7 mouse cellular contexts compared by ENCODE assay signal in the genomic region with DNA sequence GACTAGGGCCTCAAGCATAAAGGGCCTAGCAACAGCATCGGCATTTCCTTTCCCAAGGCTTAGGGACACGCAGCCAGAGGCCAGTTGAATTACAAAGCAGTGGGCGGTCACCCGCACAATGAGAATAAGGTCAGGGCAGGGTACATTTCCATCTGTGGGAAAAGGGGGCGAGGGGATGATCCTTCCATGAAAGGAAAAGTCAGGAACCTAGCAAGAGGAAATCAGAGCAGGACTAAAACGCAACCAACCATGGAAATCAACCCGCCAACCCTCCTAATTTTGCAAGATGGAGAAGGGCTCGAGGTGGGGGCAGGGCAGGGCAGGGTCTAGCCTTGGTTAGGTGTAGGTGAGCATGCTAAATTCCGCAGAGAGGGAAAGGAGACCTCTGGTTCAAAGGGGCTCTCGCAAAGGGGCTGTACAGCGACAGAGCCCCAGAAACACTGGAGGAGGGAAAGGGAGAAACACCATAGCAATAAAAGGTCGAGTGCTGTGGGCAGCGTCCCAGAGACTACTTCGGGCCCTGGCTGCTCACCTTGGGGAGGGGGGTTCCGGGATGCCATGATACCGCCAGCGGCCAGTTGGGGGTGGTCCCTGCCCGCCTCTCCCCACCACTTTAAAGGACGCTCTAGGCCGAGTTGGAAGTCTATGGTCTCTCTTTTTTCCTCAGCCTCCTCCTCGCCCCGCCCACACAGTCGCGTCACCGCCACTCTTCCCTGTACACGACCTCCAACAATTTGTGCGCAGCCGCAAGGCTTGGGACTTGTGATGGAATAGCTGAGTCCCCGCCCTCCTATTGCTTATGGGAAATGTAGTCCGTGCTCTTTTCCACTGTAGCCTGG. TPM values are rescaled to one million over a fixed set of nuclear protein-coding genes. Genes with fewer than 3 reads are reported as not detected.
DNase-seq lines count a peak whose midpoint lies in the region; ATAC-seq lines count a peak whose summit lies in the region.

A gene (minus strand): TSS at position 705 of the 839 bp plus-strand sequence.

- H3K4me2 ChIP-seq in intestine, embryonic 16.5 days (ENCODE audit: low read depth, low read length) = peak within 1 kb of the TSS; percentile 37
- peak within 1 kb of the TSS; percentile 41 for H3K4me2 ChIP-seq in midbrain, embryonic 11.5 days

- H3K4me1 ChIP-seq in intestine, embryonic 16.5 days (ENCODE audit: control insufficient read depth, insufficient read depth, low read length) = no peaks in the 10 kb centered on the region
- H3K4me1 ChIP-seq in midbrain, embryonic 11.5 days (ENCODE audit: control insufficient read depth, insufficient read depth, low read length) = no peaks in the 10 kb centered on the region

- WGBS in intestine, embryonic 16.5 days = 7% methylated on average over 28 of the region's 30 CpGs
- 8% methylated on average over 30 of the region's 30 CpGs for WGBS in midbrain, embryonic 11.5 days

- H3K27ac ChIP-seq in intestine, embryonic 16.5 days (ENCODE audit: low read length) = peak within 1 kb of the TSS; percentile 85
- H3K27ac ChIP-seq in midbrain, embryonic 11.5 days (ENCODE audit: low read depth, low read length) = peak within 1 kb of the TSS; percentile 84

- peak; percentile 99 for ATAC-seq in intestine, embryonic 16.5 days
- ATAC-seq in midbrain, embryonic 11.5 days (ENCODE audit: low FRiP score) = peak; percentile 97

- peak within 1 kb of the TSS; percentile 79 for H3K9ac ChIP-seq in intestine, embryonic 16.5 days (ENCODE audit: low read depth, low read length)
- H3K9ac ChIP-seq in midbrain, embryonic 11.5 days (ENCODE audit: low read length) = peak within 1 kb of the TSS; percentile 63; the same call in 1 of the 2 replicates

- H3K4me3 ChIP-seq in intestine, embryonic 16.5 days (ENCODE audit: low read length) = peak within 1 kb of the TSS; percentile 57
- H3K4me3 ChIP-seq in midbrain, embryonic 11.5 days (ENCODE audit: low read depth, low read length) = peak within 1 kb of the TSS; percentile 33

- no peaks in the 10 kb centered on the region for H3K9me3 ChIP-seq in intestine, embryonic 16.5 days (ENCODE audit: control insufficient read depth, low read length)
- no peaks in the 10 kb centered on the region for H3K9me3 ChIP-seq in midbrain, embryonic 11.5 days (ENCODE audit: control insufficient read depth, low read length)

- peak; percentile 94 for DNase-seq in adrenal gland, adult 2 months
- DNase-seq in embryo, embryonic 11.5 days (ENCODE audit: low read depth, low spot score) = peak; percentile 83
- DNase-seq in gastrocnemius, postnatal 36 days = peak; percentile 86 to 93
- DNase-seq in left cerebral cortex, postnatal 36 days (ENCODE audit: low spot score in 2 of 2) = peak; percentile 89 to 91
- DNase-seq in midbrain, embryonic 11.5 days (ENCODE audit: low spot score, missing footprints) = peak; percentile 98
- peak; percentile 89 for DNase-seq in skeletal muscle tissue, adult 2 months (ENCODE audit: low read depth, low spot score)

- no peaks in the 10 kb centered on the region for H3K36me3 ChIP-seq in intestine, embryonic 16.5 days (ENCODE audit: control insufficient read depth, insufficient read depth, low read length)
- H3K36me3 ChIP-seq in midbrain, embryonic 11.5 days (ENCODE audit: control insufficient read depth, insufficient read depth, low read length) = no peaks in the 10 kb centered on the region

- H3K27me3 ChIP-seq in intestine, embryonic 16.5 days (replicated peaks; ENCODE audit: control insufficient read depth, insufficient read depth, low read length) = no peaks in the 10 kb centered on the region
- no peaks in the 10 kb centered on the region for H3K27me3 ChIP-seq in midbrain, embryonic 11.5 days (ENCODE audit: control insufficient read depth, insufficient read depth, low read length)

- intact Hi-C loops in gastrocnemius, postnatal 36 days (cut with DNase I) = no loop called here
- intact Hi-C loops in left cerebral cortex, postnatal 36 days (cut with DNase I) = loop anchor here (10.0 kb wide), 2 partner anchors 257 to 667 kb away; a partner anchor contains a TSS

RNA-seq across cellular contexts. Expression of the gene that starts here (rescaled TPM):
- 10 to 100 TPM; 53.5 to 65.5 TPM for total RNA-seq in adrenal gland, adult 2 months (2021)
- polyA plus RNA-seq in adrenal gland, adult 2 months (2012; rRNA removed) = 2.1 and 2.5 TPM in 2 replicates
- 10 to 100 TPM; 21.4 to 23.5 TPM for total RNA-seq in gastrocnemius, postnatal 36 days (2021)
- polyA plus RNA-seq in intestine, embryonic 16.5 days (2015; fragmentation: Nextera tagmentation; extraction: Ambion mirVana) = 43.4 and 44.5 TPM in 2 replicates
- total RNA-seq in left cerebral cortex, postnatal 36 days (2021) = 10 to 100 TPM; 37.3 to 43.0 TPM
- 50.3 and 53.6 TPM in 2 replicates for polyA plus RNA-seq in midbrain, embryonic 11.5 days (2014; fragmentation: Nextera tagmentation; extraction: Ambion mirVana)

Comparison
In these comparisons a context has a peak if more than half of its experiments do, and no peak if none do; other contexts are left out.
1. Peak in every context shown above with its lines: DNase-seq, ATAC-seq, H3K4me3 ChIP-seq and H3K27ac ChIP-seq.
2. RNA of the gene that starts here (polyA plus RNA-seq): 50.3 to 53.6 TPM in midbrain, embryonic 11.5 days and 43.4 to 44.5 TPM in intestine, embryonic 16.5 days; 2.1 to 2.5 TPM in adrenal gland, adult 2 months; every median in the first group is over 10 times any median in the second.